Mouse (Mus musculus) MEL (cell line): ENCODE data around the gene Sipa1l3. TPM values are rescaled to one million over a fixed set of nuclear protein-coding genes. Genes with fewer than 3 reads are reported as not detected.

ENCODE experiments used
- DNase-seq: peaks from one replicate; pipeline ENCODE4 v3.0.0; 2011; ENCODE audit warnings: low read depth, low spot score
- H3K27ac ChIP-seq: 2 replicates; pipeline ENCODE4 v1.5.1; 2012; ENCODE audit warnings: low read depth, mild to moderate bottlenecking, control low read depth, low read length, moderate library complexity; ENCODE audit not compliant: control insufficient read depth
- H3K27me3 ChIP-seq, 2 experiments: fragments of 150-350 bp in 1 of 2; sonication (generic) in 1 of 2; 2 replicates each; pipeline ENCODE4 v1.6.1; 2012; ENCODE audit warnings: low read length in 2 of 2, mild to moderate bottlenecking in 2 of 2, improper control_type of control experiment in 1 of 2, moderate library complexity in 1 of 2; ENCODE audit not compliant: insufficient read depth in 2 of 2, control insufficient read depth in 1 of 2
- H3K36me3 ChIP-seq, 2 experiments: 2 replicates each; pipeline ENCODE4 v1.6.1; 2012 to 2014; ENCODE audit warnings: low read length in 2 of 2, improper control_type of control experiment in 1 of 2, inconsistent platforms in 1 of 2, mild to moderate bottlenecking in 1 of 2; ENCODE audit not compliant: insufficient read depth in 2 of 2, control insufficient read depth in 1 of 2
- H3K4me1 ChIP-seq, 2 experiments: fragments of 150-350 bp in 1 of 2; sonication (generic) in 1 of 2; 2 replicates each; pipeline ENCODE4 v1.6.1; 2012; ENCODE audit warnings: low read length in 2 of 2, improper control_type of control experiment in 1 of 2, mild to moderate bottlenecking in 1 of 2; ENCODE audit not compliant: insufficient read depth in 2 of 2, control insufficient read depth in 1 of 2
- H3K4me3 ChIP-seq, 2 experiments: fragments of 150-350 bp in 1 of 2; sonication (generic) in 1 of 2; 2 replicates each; pipeline ENCODE4 v1.5.1; 2012; ENCODE audit warnings: low read depth in 2 of 2, low read length in 2 of 2, mild to moderate bottlenecking in 2 of 2, moderate library complexity in 2 of 2, control low read depth in 1 of 2, improper control_type of control experiment in 1 of 2; ENCODE audit not compliant: control insufficient read depth in 1 of 2, insufficient read depth in 1 of 2
- H3K79me2 ChIP-seq: 2 replicates; pipeline ENCODE4 v1.6.1; 2012; ENCODE audit warnings: mild to moderate bottlenecking, low read length, moderate library complexity; ENCODE audit not compliant: control insufficient read depth, poor library complexity, insufficient read depth
- H3K9ac ChIP-seq: 2 replicates; pipeline ENCODE4 v1.6.1; 2012; ENCODE audit warnings: low read depth, mild to moderate bottlenecking, control low read depth, low read length, moderate library complexity; ENCODE audit not compliant: control insufficient read depth, poor library complexity, severe bottlenecking
- H3K9me3 ChIP-seq: fragments of 150-350 bp; sonication (generic); replicated peaks from 2 replicates; pipeline ENCODE4 v1.6.1; 2012; ENCODE audit warnings: mild to moderate bottlenecking, low read length, improper control_type of control experiment, moderate library complexity; ENCODE audit not compliant: insufficient read depth
- BHLHE40 ChIP-seq: IDR thresholded peaks from 2 replicates; pipeline ENCODE4 v1.6.1; 2012; ENCODE audit warnings: low read depth, mild to moderate bottlenecking, inconsistent platforms, low read length, improper control_type of control experiment, borderline replicate concordance
- CHD1 ChIP-seq: IDR thresholded peaks from 2 replicates; pipeline ENCODE4 v1.6.1; 2012; ENCODE audit warnings: low read depth, mild to moderate bottlenecking, inconsistent platforms, low read length, improper control_type of control experiment
- CHD2 ChIP-seq: IDR thresholded peaks from 2 replicates; pipeline ENCODE4 v1.6.1; 2011; ENCODE audit warnings: low read length, improper control_type of control experiment
- ETS1 ChIP-seq: IDR thresholded peaks from 2 replicates; pipeline ENCODE4 v1.6.1; 2012; ENCODE audit warnings: low read depth, mild to moderate bottlenecking, inconsistent platforms, low read length, improper control_type of control experiment, moderate library complexity
- GATA1 ChIP-seq: IDR thresholded peaks from 2 replicates; pipeline ENCODE4 v1.6.1; 2011; ENCODE audit warnings: low read depth, low read length, improper control_type of control experiment
- JUND ChIP-seq: IDR thresholded peaks from 2 replicates; pipeline ENCODE4 v1.6.1; 2011; ENCODE audit warnings: low read depth, mild to moderate bottlenecking, improper control_type of control experiment, low read length
- MEF2A ChIP-seq: IDR thresholded peaks from 2 replicates; pipeline ENCODE4 v1.6.1; 2014; ENCODE audit warnings: low read depth, mild to moderate bottlenecking, inconsistent platforms, low read length, improper control_type of control experiment; ENCODE audit not compliant: poor library complexity, insufficient replicate concordance, severe bottlenecking; ENCODE audit errors: extremely low read depth
- NELFE ChIP-seq: IDR thresholded peaks from 2 replicates; pipeline ENCODE4 v1.6.1; 2011; ENCODE audit warnings: low read depth, low read length, improper control_type of control experiment
- NRF1 ChIP-seq: IDR thresholded peaks from 2 replicates; pipeline ENCODE4 v1.6.1; 2014; ENCODE audit warnings: low read depth, mild to moderate bottlenecking, inconsistent platforms, low read length, improper control_type of control experiment, moderate library complexity; ENCODE audit not compliant: poor library complexity, insufficient read depth, severe bottlenecking
- POLR2AphosphoS2 ChIP-seq: IDR thresholded peaks from 2 replicates; pipeline ENCODE4 v1.6.1; 2011; ENCODE audit warnings: low read length, improper control_type of control experiment
- RCOR1 ChIP-seq: IDR thresholded peaks from 2 replicates; pipeline ENCODE4 v1.6.1; 2012; ENCODE audit warnings: low read depth, mild to moderate bottlenecking, inconsistent platforms, low read length, improper control_type of control experiment
- SIN3A ChIP-seq: IDR thresholded peaks from 2 replicates; pipeline ENCODE4 v1.6.1; 2012; ENCODE audit warnings: low read length, improper control_type of control experiment, inconsistent platforms
- SMC3 ChIP-seq: IDR thresholded peaks from 2 replicates; pipeline ENCODE4 v1.6.1; 2011; ENCODE audit warnings: low read depth, low read length, improper control_type of control experiment
- TAL1 ChIP-seq: IDR thresholded peaks from 2 replicates; pipeline ENCODE4 v1.6.1; 2012; ENCODE audit warnings: mild to moderate bottlenecking, inconsistent platforms, low read length, moderate library complexity, mixed read lengths
- TBP ChIP-seq: IDR thresholded peaks from 2 replicates; pipeline ENCODE4 v1.8.0; 2011; ENCODE audit warnings: low read depth, low read length, improper control_type of control experiment
- TCF12 ChIP-seq: IDR thresholded peaks from 2 replicates; pipeline ENCODE4 v1.6.1; 2014; ENCODE audit warnings: low read depth, mild to moderate bottlenecking, inconsistent platforms, low read length, improper control_type of control experiment, moderate library complexity
- USF2 ChIP-seq, 2 experiments: IDR thresholded peaks; 2 replicates each; pipeline ENCODE4 v1.6.1; 2011 to 2012; ENCODE audit warnings: improper control_type of control experiment in 2 of 2, low read length in 2 of 2, borderline replicate concordance in 1 of 2, inconsistent platforms in 1 of 2, low read depth in 1 of 2, mild to moderate bottlenecking in 1 of 2; ENCODE audit not compliant: insufficient read depth in 1 of 2
- ZC3H11A ChIP-seq: IDR thresholded peaks from 2 replicates; pipeline ENCODE4 v1.6.1; 2012; ENCODE audit warnings: low read depth, mild to moderate bottlenecking, inconsistent platforms, low read length, improper control_type of control experiment
- ZNF384 ChIP-seq: IDR thresholded peaks from 2 replicates; pipeline ENCODE4 v1.6.1; 2012; ENCODE audit warnings: low read depth, mild to moderate bottlenecking, inconsistent platforms, low read length, improper control_type of control experiment
- polyA plus RNA-seq, 2 experiments: library from polyadenylated mRNA; stranded (reverse) in 1 of 2; unstranded in 1 of 2; fragments of >175 nt in 1 of 2; fragments of >200 nt in 1 of 2; gene quantifications; 2 replicates each; pipeline versions ENCODE4 v1.2.1 to v1.2.4; 2012; ENCODE audit warnings: low replicate concordance in 2 of 2, low read depth in 1 of 2; ENCODE audit not compliant: insufficient read length in 2 of 2, insufficient read depth in 1 of 2, missing spikeins in 1 of 2
- total RNA-seq: library from RNA; depleted of rRNA; stranded (reverse); fragments of 300-350 nt; gene quantifications from 2 replicates; pipeline ENCODE4 v1.2.3, GENCODE M21; 2012

Sipa1l3 gene
- total and polyA plus RNA-seq, 3 experiments, result 14.9 to 49.4 TPM; not detected in 1

- Histone ChIP-seq H3K36me3 (peaks cover 0 to 10% of the 10 kb centered on the region in 2 experiments; a peak in 2 of 4 replicates), H3K27ac (no peak overlapping the region), H3K79me2 (peaks cover 19% of the 10 kb centered on the region; the same call in 1 of the 2 replicates), H3K9me3 (no peaks in the 10 kb centered on the region), H3K4me1 (peaks cover 6 to 9% of the 10 kb centered on the region in 2 experiments; a peak in 3 of 4 replicates), H3K4me3 (no peak overlapping the region), H3K27me3 (no peaks in the 10 kb centered on the region), H3K9ac (no peak overlapping the region)
- DNase-seq, result no peak
- TF ChIP-seq ZNF384 (no peak), JUND (no peak), RCOR1 (no peak), USF2 (IDR thresholded peaks at IDR 0.05; ENCODE audit: borderline replicate concordance in 1 of 2, insufficient read depth in 1 of 2, low read depth in 1 of 2, low read length in 2 of 2) (no peak), SIN3A (no peak), TBP (no peak), TCF12 (no peak), ZC3H11A (no peak), GATA1 (no peak), CHD2 (no peak), SMC3 (no peak), NELFE (no peak), CHD1 (no peak), ETS1 (no peak), NRF1 (no peak), MEF2A (no peak), TAL1 (no peak), BHLHE40 (no peak), POLR2AphosphoS2 (no peak)
Observed at GRCm38 (mm10) chr7:29505337-29506318, 12.8 kb downstream of the Sipa1l3 start.
